Mouse (Mus musculus) cerebellum, postnatal 25 days (tissue): ENCODE results near the gene Gm14632.
"Not testable (repeated sequence)": the region's sequence is repeated elsewhere in the genome, so short reads cannot be mapped to it uniquely, and the experiment has no call there.

Experiments
- DNase-seq, 2 experiments: peaks; one replicate each; pipeline ENCODE4 v3.0.0; 2021; ENCODE audit warnings: mixed read lengths in 2 of 2

Gm14632 gene

GRCm38 (mm10) chrX:30329472-30329871, at the start of gene Gm14632:
TSS of gene Gm14632 (plus strand) at chrX:30329772.
- DNase-seq: not testable (repeated sequence)
